Mouse (Mus musculus): ENCODE results near the gene Ccdc93.

GRCm38 (mm10) chr1:121398986-121399881 lies 31.6 kb upstream of the Ccdc93 start:
- TF ChIP-seq TAL1 (IDR thresholded peaks at IDR 0.05; ENCODE audit: low read length) (no peak), GATA1 (IDR thresholded peaks at IDR 0.05; ENCODE audit: low read length) (no peak)
